Mouse (Mus musculus) embryonic facial prominence, embryonic 15.5 days (tissue): ENCODE measurements around the gene Cenps. TPM values are rescaled to one million over a fixed set of nuclear protein-coding genes. Genes with fewer than 3 reads are reported as not detected.

Experiments
- ATAC-seq: fragments of 200-750 bp; cut with Nextera tagmentation; 2 replicates; pipeline ENCODE4 v1.8.0; 2017; ENCODE audit warnings: low read depth, moderate TSS enrichment; ENCODE audit not compliant: insufficient number of reproducible peaks, low FRiP score, low TSS enrichment
- H3K27ac ChIP-seq: fragments of 300-500 bp; sonication (generic); replicated peaks from 2 replicates; pipeline ENCODE4 v1.5.1; 2015; ENCODE audit warnings: mild to moderate bottlenecking, inconsistent platforms
- H3K27me3 ChIP-seq: fragments of 300-500 bp; sonication (generic); 2 replicates; pipeline ENCODE4 v1.6.1; 2015; ENCODE audit warnings: inconsistent platforms
- H3K36me3 ChIP-seq: fragments of 300-500 bp; sonication (generic); 2 replicates; pipeline ENCODE4 v1.6.1; 2015; ENCODE audit warnings: mild to moderate bottlenecking, inconsistent platforms
- H3K4me1 ChIP-seq: fragments of 300-500 bp; sonication (generic); 2 replicates; pipeline ENCODE4 v1.6.1; 2015; ENCODE audit warnings: inconsistent platforms
- H3K4me2 ChIP-seq: fragments of 300-500 bp; sonication (generic); replicated peaks from 2 replicates; pipeline ENCODE4 v1.6.1; 2015; ENCODE audit warnings: mild to moderate bottlenecking, inconsistent platforms
- H3K4me3 ChIP-seq: fragments of 300-500 bp; sonication (generic); replicated peaks from 2 replicates; pipeline ENCODE4 v1.5.1; 2015; ENCODE audit warnings: mild to moderate bottlenecking, inconsistent platforms
- H3K9ac ChIP-seq: fragments of 300-500 bp; sonication (generic); 2 replicates; pipeline ENCODE4 v1.6.1; 2015; ENCODE audit warnings: inconsistent platforms
- H3K9me3 ChIP-seq: fragments of 300-500 bp; sonication (generic); replicated peaks from 2 replicates; pipeline ENCODE4 v1.6.1; 2016; ENCODE audit warnings: inconsistent platforms
- WGBS: fragments of 180-500 bp; shearing (Covaris S2); methylation state at CpG from one replicate; pipeline ENCODE4 v1.1.7; 2015; 5-methylcytosine and 5-hydroxymethylcytosine counted together
- polyA plus RNA-seq: library from polyadenylated mRNA; unstranded; fragments of >200 nt; fragmentation: Nextera tagmentation; extraction: Ambion mirVana; gene quantifications from 2 replicates; pipeline ENCODE4 v1.2.1, GENCODE M21; 2015

Cenps gene
- polyA plus RNA-seq, 1 experiment from 2014 or later = 28.5 TPM

GRCm38 (mm10) chr4:149078261-149078660 lies 59.2 kb downstream of the Cenps start:
- no peak overlapping the region for H3K4me2 ChIP-seq
- WGBS = 47% methylated on average over 4 of the region's 4 CpGs
- H3K27me3 ChIP-seq = no peaks in the 10 kb centered on the region
- no peak overlapping the region for H3K4me3 ChIP-seq
- H3K9ac ChIP-seq = no peak overlapping the region
- H3K36me3 ChIP-seq = 0 out of 2 replicates have a peak, but pooled peaks cover 2% of the 10 kb centered on the region
- no peak overlapping the region for H3K27ac ChIP-seq
- ATAC-seq = no peak
- peaks cover 28% of the 10 kb centered on the region for H3K4me1 ChIP-seq
- no peaks in the 10 kb centered on the region for H3K9me3 ChIP-seq

Other genes with a start within 250 kb of the Cenps start
- 47.9 and 49.4 TPM in 2 replicates for gene Pex14, start 37.8 kb downstream of the Cenps start, polyA plus RNA-seq
- gene Dffa, start 33.5 kb downstream of the Cenps start, polyA plus RNA-seq = 31.9 and 35.0 TPM in 2 replicates
- 0.35 TPM in 1 of 2 replicates, not detected in the other for gene Cort, start 10.9 kb downstream of the Cenps start, polyA plus RNA-seq
- 104 and 106 TPM in 2 replicates for gene Pgd, start 29.1 kb upstream of the Cenps start, polyA plus RNA-seq
- gene Kif1b, start 170.1 kb upstream of the Cenps start, polyA plus RNA-seq = 41.2 and 48.8 TPM in 2 replicates